Mouse (Mus musculus) embryonic stem cell, embryonic (primary cell): Measurements from ENCODE around the gene Psmd5.

Experiments
- CTCF ChIA-PET, 4 experiments: fragments of 300-600 bp in 2 of 4; fragments of 350-600 bp in 2 of 4; sonication (Branson Sonifier 250); formaldehyde crosslinking; loops; one replicate each; lab custom pipeline; 2022; ENCODE audit warnings: inconsistent platforms in 2 of 4; lab: Charles Lee
- POLR2A ChIA-PET, 4 experiments: fragments of 300-600 bp in 2 of 4; fragments of 350-600 bp in 2 of 4; sonication (Branson Sonifier 250); formaldehyde crosslinking; loops; one replicate each; lab custom pipeline; 2022; ENCODE audit warnings: antibody characterized with exemption in 4 of 4, inconsistent platforms in 1 of 4; lab: Charles Lee

Psmd5 gene

DNA sequence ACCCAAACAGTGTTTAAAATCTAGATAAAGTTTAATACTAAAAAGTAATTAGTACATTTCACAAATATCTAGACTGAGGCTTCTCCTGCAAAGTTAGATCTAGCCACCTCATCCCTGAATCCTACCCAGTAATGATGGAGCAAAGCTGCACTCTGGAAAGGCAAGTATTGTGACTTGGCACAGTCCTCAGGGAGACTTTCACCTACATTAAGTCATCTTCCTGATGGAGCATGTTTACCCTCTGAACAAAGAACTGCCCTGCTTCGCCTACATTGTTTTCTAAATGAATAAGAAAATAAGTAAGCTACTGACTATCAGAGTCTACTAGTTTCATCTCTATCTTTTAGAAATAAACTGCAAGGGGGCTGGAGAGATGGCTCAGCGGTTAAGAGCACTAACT is 56.3 kb downstream of the Psmd5 start:
- CTCF ChIA-PET: interaction anchor here in 2 of 4 experiments (0.7 to 4.5 kb wide), 3 partner anchors 13 to 289 kb away, joined by 4 to 13 read pairs (median 8); no protein-coding TSS in a partner anchor

GRCm38 (mm10) chr2:34815893-34816292 is 58.9 kb downstream of the Psmd5 start:
- POLR2A ChIA-PET: interaction anchor here (0.6 to 11.4 kb wide), 39 partner anchors 8 to 520 kb away, joined by 3 to 178 read pairs (median 4); partner anchors contain the start of genes Hspa5 (in 3 of the 4), Cntrl (in 2 of the 4), Fbxw2 (in 2 of the 4) and Rabepk (in 2 of the 4)
- CTCF ChIA-PET: interaction anchor here in 3 of 4 experiments (0.6 to 4.5 kb wide), 9 partner anchors 11 to 433 kb away, joined by 3 to 13 read pairs (median 5); partner anchors contain the start of gene Fbxw2 (in 1 of the 3)

More for the DNA sequence above, 56.3 kb downstream of the Psmd5 start:
- POLR2A ChIA-PET: interaction anchor here in 2 of 4 experiments (0.7 to 11.4 kb wide), 12 partner anchors 8 to 296 kb away, joined by 3 to 178 read pairs (median 4); partner anchors contain the start of genes Fbxw2 (in 2 of the 2), Gapvd1 (in 1 of the 2) and Rabepk (in 1 of the 2)

DNA sequence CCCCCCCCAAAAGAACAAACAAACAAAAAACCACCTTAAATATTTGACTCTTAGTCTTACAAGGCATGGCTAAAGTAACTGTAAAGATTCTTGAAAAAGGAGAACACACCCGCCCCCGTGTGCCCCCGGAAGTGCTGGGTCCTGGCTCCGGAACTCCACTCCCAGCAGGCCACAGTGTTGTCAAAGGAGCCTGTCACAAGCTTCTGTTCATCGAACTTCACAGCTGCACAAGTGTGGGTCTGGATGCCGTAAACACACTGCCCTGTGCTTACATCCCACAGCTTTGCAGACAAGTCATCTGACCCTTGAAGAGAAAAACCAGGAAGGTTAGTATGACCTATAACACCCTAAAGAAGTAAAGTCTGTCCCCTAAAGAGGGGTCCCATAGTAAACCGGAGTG is 62.1 kb downstream of the Psmd5 start:
- ChIA-PET POLR2A (interaction anchor here in 3 of 4 experiments (0.6 to 11.4 kb wide), 20 partner anchors 9 to 1727 kb away, joined by 3 to 178 read pairs (median 4); partner anchors contain the start of genes Hspa5 (in 2 of the 3), Rabepk (in 2 of the 3) and Fbxw2 (in 1 of the 3)), CTCF (interaction anchor here in 2 of 4 experiments (0.6 to 0.7 kb wide), 2 partner anchors 102 to 440 kb away, joined by 5 to 7 read pairs; no protein-coding TSS in a partner anchor)

GRCm38 (mm10) chr2:34810775-34811174 is 64.0 kb downstream of the Psmd5 start:
- ChIA-PET CTCF (no interaction called here), POLR2A (interaction anchor here in 2 of 4 experiments (0.9 to 11.4 kb wide), 11 partner anchors 8 to 321 kb away, joined by 3 to 178 read pairs (median 4); partner anchors contain the start of genes Hspa5 (in 2 of the 2) and Rabepk (in 2 of the 2))

DNA sequence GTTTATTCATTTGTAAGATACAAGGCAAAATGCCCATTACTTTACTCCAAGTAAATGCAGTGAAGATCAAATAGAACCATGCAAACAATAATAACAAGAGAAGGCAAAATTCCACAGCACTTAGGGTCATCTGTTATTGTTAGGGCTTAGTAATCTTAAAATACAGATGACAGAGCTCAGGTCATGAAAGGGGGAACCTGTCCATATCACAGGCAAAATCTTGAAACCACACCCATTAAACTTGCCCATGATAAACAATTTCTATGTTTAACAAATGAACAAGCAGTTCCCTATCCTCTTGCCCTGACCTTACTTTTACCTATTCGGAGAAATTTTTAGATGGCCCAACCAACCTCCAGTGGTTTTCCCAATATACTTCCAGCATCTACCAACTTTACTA is 65.2 kb downstream of the Psmd5 start:
- CTCF ChIA-PET: interaction anchor here in 1 of 4 experiments (0.5 kb wide), 1 partner anchor 365 kb away, joined by 5 read pairs; no protein-coding TSS in a partner anchor
- POLR2A ChIA-PET: interaction anchor here in 2 of 4 experiments (0.6 to 11.4 kb wide), 6 partner anchors 7 to 38 kb away, joined by 3 to 178 read pairs (median 4); partner anchors contain the start of genes Rabepk (in 2 of the 2) and Hspa5 (in 1 of the 2)

GRCm38 (mm10) chr2:34808057-34808456 is 66.7 kb downstream of the Psmd5 start:
- CTCF ChIA-PET: interaction anchor here in 1 of 4 experiments (0.6 kb wide), 1 partner anchor 63 kb away, joined by 3 read pairs; no protein-coding TSS in a partner anchor

GRCm38 (mm10) chr2:34805364-34805950 is 69.3 kb downstream of the Psmd5 start:
- ChIA-PET POLR2A (interaction anchor here in 3 of 4 experiments (0.5 to 15.7 kb wide), 13 partner anchors 9 to 304 kb away, joined by 3 to 260 read pairs (median 8); partner anchors contain the start of genes Hspa5 (in 2 of the 3) and Cntrl (in 1 of the 3)), CTCF (interaction anchor here in 1 of 4 experiments (0.6 kb wide), 1 partner anchor 13 kb away, joined by 8 read pairs; no protein-coding TSS in a partner anchor)

More at GRCm38 (mm10) chr2:34808057-34808456, 66.7 kb downstream of the Psmd5 start:
- POLR2A ChIA-PET: interaction anchor here in 1 of 4 experiments (1.2 kb wide), 2 partner anchors 8 to 18 kb away, joined by 3 read pairs; partner anchors contain the start of gene Fbxw2

GRCm38 (mm10) chr2:34804815-34805214 is 70.0 kb downstream of the Psmd5 start:
- CTCF ChIA-PET: no interaction called here
- POLR2A ChIA-PET: interaction anchor here (0.5 to 15.7 kb wide), 17 partner anchors 7 to 304 kb away, joined by 3 to 260 read pairs (median 17); partner anchors contain the start of genes Cntrl (in 2 of the 4), Fbxw2 (in 2 of the 4) and Hspa5 (in 2 of the 4)

DNA sequence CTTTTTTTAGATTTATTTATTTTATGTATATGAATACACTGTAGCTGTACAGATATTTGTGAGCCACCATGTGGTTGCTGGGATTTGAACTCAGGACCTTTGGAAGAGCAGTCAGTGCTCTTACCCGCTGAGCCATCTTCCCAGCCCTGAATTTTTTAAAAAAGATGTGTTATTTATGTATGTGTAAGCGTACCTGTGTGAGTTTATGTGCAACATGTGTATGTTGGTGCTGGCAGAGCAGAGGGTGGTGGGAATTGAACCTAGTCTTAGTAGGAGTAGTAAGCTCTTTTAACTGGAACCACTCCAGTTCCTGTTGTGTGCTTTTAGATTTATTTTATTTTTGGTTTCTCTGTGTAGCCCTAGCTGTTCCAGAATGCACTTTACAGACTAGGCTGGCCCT is 70.6 kb downstream of the Psmd5 start:
- POLR2A ChIA-PET: interaction anchor here (0.5 to 15.7 kb wide), 24 partner anchors 8 to 683 kb away, joined by 3 to 260 read pairs (median 7); partner anchors contain the start of genes Fbxw2 (in 2 of the 4), Hspa5 (in 2 of the 4) and Cntrl (in 1 of the 4)
- CTCF ChIA-PET: no interaction called here

- CTCF ChIA-PET: no interaction called here
- POLR2A ChIA-PET: interaction anchor here (0.6 to 15.7 kb wide), 25 partner anchors 8 to 682 kb away, joined by 3 to 260 read pairs (median 7); partner anchors contain the start of genes Cntrl (in 2 of the 4), Fbxw2 (in 2 of the 4) and Hspa5 (in 2 of the 4)
Measured at GRCm38 (mm10) chr2:34803746-34804145, 71.0 kb downstream of the Psmd5 start.

GRCm38 (mm10) chr2:34802565-34803245 is 72.1 kb downstream of the Psmd5 start:
- CTCF ChIA-PET: interaction anchor here in 2 of 4 experiments (0.6 to 1.8 kb wide), 9 partner anchors 14 to 397 kb away, joined by 3 to 7 read pairs (median 3); partner anchors contain the start of gene Cntrl (in 1 of the 2)
- POLR2A ChIA-PET: interaction anchor here (0.6 to 15.7 kb wide), 54 partner anchors 9 to 329 kb away, joined by 3 to 260 read pairs (median 4); partner anchors contain the start of genes Hspa5 (in 3 of the 4), Cntrl (in 2 of the 4), Fbxw2 (in 2 of the 4) and Gapvd1 (in 1 of the 4)

DNA sequence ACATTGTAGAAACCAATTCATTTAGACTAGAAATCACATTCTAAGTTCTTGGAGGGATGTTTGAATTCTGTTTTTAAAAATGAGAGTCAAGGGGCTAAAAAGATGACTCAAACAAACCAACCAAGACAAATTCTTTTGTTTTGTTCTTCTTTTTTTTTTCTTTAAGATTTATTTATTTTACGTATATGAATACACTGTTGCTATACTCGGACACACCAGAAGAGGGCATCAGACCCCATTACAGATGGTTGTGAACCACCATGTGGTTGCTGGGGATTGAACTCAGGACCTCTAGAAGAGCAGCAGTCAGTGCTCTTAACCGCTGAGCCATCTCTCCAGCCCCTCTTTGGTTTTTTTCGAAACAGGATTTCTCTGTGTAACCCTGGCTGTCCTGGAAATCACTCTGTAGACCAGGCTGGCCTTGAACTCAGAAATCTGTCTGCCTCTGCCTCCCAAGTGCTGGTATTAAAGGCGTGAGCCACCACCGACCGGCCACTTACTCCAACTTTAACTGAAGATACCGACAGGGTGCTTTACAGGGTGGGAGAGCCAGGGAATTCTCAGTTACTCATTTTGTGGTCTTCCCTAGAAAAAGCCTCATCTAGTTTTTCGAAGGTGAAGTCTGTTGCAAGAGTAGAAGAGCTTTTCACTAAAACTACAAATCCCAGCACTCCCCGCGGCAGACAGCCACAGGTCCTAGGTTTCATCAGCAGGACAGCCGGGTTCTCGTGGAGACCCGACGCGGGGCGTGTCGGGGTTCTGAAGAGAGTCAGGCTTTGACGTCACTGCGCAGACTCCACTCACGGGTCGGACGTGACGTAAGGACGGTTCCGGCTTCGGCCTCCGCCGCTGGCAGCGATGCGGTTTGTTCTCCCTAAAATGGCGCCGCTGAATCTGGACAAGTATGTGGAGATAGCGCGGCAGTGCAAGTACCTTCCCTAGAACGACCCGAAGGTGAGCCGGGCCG is 73.0 kb downstream of the Psmd5 start:
- CTCF ChIA-PET: interaction anchor here in 3 of 4 experiments (0.5 to 1.8 kb wide), 13 partner anchors 15 to 398 kb away, joined by 3 to 7 read pairs (median 3); partner anchors contain the start of gene Cntrl (in 1 of the 3)

DNA sequence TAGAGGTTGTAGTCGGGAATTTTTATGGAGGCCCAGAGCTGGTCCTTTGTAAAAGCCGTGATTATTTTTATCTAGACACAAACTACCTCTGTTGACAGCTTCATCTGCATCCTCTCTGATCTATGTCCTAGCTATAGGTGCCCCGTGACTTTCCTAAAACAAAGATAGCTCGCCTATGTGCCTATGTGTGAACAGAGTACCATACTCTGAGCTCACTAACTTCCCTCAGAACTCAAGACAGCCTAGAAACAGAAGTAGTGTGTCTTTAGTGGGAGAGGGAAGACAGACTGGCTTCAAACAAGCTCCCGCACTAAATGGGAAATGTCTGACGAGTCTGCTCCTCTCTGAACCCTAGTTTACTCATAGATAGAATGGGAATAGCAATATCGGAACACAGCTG is 74.4 kb downstream of the Psmd5 start:
- POLR2A ChIA-PET: interaction anchor here in 3 of 4 experiments (0.9 to 15.7 kb wide), 34 partner anchors 10 to 332 kb away, joined by 3 to 260 read pairs (median 9); partner anchors contain the start of genes Hspa5 (in 3 of the 3), Fbxw2 (in 2 of the 3), Cntrl (in 1 of the 3) and Gapvd1 (in 1 of the 3)

More for the DNA sequence above, 73.0 kb downstream of the Psmd5 start:
- POLR2A ChIA-PET: interaction anchor here in 3 of 4 experiments (0.6 to 15.7 kb wide), 59 partner anchors 9 to 538 kb away, joined by 3 to 260 read pairs (median 4); partner anchors contain the start of genes Hspa5 (in 3 of the 3), Fbxw2 (in 2 of the 3), Gapvd1 (in 2 of the 3) and Cntrl (in 1 of the 3)

More for the DNA sequence above, 74.4 kb downstream of the Psmd5 start:
- CTCF ChIA-PET: interaction anchor here in 2 of 4 experiments (1.4 to 2.4 kb wide), 5 partner anchors 16 to 309 kb away, joined by 5 to 12 read pairs (median 7); partner anchors contain the start of genes Cntrl (in 1 of the 2) and Fbxw2 (in 1 of the 2)
